Mouse (Mus musculus) embryo, embryonic 10 days (tissue): ENCODE data around the gene Grpel1.

Experiments used
- DNase-seq: peaks from one replicate; pipeline ENCODE4 v3.0.0-alpha.2; 2015; ENCODE audit warnings: low spot score

The Grpel1 gene

DNA sequence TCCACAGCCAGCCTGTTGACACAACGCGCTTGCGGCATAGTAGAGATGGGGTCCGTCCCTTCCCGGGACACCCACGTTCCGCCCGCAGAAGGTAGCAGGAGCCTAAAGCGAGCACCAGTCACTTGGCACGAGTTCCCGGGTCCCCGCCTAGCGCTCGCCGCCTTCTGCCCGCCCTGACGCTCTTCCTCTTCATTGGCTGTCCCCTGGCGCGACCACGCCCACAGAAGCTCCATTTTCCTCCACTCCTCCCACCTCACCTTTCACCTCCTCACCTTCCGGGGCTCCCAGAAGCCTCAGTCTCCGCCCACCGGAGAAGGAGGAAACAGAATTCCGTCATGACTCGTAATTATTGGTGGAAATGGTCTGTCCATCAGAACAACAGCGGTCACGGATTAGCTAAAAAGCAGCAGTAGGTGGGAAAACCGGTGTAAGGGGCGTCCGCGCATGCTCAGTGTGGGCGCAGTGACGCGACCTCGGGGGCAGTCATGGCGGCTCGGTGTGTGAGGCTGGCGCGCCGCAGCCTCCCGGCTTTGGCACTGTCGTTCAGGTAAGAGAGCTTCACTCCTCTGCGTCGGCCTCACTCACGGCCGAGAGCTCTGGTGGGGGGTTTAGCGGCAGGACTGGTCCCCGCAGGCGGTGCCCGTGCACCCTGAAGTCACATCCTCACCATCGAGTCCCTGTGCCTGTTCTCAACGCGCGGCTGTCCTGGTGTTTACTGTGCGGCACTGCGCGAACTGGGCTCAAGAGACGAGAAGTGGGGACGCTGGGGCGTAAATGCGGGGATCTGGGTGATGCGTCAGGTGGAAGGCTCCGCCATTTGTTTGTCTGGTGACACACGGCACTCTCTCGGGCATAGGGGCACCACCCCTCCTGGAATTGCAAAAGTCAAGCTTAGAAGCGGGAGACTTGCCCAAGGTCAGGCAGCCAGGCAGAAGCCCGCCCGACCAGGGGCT is at the start of gene Grpel1:
TSS of gene Grpel1 (plus strand) at position 290 of the 953 bp plus-strand sequence.
- peak; percentile 100 for DNase-seq

DNA sequence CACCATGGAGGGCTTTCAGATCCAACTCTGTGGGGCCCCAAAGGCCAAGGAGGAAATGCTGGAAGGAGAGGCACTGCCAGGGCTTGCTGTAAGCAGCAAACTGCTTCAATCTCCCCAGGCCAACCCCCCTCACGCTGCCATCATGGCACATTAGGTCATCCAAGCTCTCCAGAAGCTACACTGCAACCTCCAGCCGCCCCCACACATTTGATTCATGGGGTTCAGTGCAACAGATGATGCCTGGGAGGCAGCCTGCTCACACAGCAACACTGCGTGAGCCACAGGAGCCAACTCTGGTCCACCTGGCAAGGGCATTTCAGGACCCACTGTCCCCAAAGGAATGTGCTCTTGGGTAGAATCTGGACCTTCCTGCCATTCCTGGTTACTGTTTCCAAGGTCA is 44.9 kb upstream of the Grpel1 start:
- DNase-seq, result no peak

DNA sequence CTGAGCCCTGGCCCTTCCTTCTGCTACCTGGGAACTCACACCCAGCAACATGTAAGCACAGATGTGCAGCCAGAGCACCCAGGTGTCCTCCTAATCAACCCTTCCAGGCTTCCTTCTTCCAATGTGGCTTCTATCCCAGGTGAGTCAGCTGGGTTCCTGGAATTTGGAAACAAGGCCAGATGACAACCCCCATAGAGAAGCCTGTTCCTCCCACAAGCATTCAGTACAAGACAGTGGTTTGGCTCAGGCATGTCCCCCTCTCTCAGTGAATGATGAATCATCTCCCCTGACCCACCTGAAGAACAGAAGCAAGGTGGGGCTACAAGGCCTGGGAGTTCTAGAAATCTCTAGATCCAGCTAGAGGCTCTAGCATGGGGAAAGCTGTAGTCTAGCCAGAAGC is 42.1 kb upstream of the Grpel1 start:
- no peak for DNase-seq

DNA sequence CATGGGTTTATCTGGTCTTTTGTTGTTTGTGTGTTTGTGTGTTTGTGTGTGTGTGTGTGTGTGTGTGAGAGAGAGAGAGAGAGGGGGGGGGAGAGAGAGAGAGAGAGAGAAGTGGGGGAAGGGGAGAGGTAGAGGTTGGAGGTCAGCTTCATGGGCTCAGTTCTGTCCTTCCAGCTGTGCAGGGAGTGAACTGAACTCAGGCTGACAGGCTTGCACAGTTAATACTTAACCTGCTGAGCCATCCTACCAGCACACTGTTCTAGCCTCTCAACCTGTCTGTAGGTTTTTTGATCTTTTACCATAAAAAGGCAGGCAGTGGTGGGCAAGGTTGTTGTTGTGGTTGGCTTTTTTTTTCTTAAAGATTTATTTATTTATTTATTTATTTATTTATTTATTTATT is 40.1 kb upstream of the Grpel1 start:
- DNase-seq, result no peak

DNA sequence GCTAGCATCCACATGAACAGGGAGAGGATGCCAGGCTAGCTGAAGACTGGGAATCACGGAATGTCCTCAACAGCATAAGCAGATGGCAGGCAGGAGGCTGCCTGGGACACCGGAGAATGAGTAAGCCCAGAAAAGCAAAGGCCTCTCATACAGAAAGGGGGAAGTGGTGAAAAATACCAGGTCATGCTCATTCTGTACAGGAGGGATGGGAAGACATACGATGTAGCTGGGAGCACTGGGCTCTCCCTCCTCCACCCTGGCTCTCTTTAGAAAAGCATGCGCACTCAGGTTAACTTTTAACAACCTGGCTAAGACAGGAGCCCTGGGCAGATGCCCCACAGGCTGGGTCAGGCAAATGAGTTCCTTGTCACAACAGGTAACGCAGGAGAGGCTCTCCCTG is 38.4 kb upstream of the Grpel1 start:
- DNase-seq, result no peak

DNA sequence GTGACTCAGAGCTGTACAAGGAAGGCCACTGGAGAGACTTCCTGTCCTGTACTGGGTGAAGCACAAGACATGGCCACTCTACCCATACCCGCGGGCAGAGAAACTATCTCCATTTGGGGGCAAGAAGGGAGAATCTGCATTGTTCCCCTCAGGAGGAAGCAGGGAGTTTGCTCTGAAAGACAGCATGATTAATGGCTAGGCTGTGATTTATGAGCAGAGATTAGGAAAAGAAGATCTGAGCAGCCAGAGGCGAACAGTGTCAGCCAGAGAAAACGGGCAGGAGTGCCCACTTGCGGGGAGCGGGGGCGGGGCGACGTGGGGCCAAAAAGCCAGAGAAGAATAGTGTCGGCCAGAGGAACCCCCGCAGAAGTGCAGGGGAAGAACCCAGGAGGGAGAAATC is 37.0 kb upstream of the Grpel1 start:
- DNase-seq, result peak; percentile 16

DNA sequence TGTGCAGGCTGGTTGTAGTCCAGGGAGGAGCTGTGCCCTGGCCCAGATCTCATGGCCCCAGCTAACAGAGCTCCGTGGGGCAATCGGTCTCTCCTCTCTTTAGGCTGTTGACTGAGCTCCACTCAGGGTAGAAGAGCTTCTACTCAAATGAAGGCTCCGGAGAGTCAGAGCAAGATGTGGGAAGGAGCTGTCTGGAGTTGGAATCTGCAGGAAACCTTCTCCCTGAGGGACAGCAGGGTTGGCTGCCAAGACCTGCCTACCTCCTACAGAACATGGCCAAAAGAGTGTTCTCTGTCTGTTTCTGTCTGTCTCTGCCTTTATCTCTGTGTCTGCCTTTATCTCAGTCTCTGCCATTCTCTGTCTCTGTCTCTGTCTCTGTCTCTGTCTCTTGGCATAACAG is 35.2 kb upstream of the Grpel1 start:
- no peak for DNase-seq

DNA sequence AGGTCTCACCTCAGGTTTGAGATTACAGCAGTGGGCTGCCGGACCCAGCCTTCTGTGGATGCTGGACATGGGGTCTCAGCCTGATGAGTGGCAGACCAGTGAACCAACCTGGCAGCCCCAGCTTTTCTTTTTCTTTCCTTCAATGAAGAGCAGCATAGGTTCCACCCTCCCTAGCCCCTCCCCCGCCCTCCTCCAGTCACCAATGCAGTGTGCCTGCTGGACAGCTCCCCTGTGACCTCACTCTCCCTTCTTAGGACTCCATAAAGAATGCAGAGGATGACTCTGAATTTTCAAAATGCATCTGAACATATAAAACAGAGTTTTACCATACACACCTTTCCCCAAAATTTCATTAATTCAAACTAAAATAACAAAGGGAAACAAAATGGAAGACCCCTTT is 33.1 kb upstream of the Grpel1 start:
- peak; percentile 57 for DNase-seq

DNA sequence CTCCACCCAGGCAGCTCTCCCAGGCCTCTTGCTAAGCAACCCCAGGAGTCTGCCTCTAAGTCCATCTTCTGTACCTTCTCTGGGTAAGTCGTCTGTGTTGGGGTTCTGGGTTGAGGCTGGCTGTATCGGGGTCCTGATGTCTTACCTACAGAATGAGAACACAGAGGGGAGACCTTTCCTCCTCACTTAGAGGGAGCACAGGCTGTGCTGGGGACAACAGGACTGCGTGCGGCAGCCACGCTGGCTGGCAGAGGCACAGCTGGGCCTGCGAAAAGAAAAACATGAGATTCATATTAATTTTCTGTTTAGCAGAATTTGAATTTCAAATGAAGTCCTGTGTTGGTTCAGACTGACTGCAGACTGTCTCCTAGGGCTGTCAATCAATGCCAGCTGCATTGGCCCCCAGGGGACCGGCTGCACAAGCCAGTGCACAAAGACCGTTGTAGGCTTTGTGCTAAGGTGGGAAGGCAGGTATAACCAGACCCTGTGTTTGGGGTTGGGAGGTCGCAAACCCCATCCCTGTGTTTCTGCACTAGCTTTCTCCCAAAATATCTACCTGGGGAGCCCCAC is 30.3 kb upstream of the Grpel1 start:
- DNase-seq, result no peak

DNA sequence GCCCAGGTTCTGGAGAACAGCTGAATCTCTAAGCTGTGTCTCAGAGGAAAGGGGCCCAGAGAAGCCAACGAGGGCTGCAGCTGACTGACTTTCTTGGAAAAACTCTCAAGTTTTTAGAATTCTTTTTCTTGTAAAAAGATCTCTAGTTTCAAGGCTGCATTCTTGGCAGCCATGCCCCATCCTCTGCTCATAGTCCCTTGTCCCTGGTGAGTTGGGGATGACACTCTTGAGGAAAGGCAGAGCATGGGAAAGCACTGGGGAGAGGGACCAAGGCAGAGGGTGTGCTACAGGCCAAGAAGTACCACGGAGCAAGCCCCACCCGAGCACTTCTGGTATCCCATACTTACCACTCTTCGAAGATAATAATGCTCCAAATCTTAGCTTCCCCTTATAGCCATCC is 27.9 kb upstream of the Grpel1 start:
- DNase-seq, result no peak

DNA sequence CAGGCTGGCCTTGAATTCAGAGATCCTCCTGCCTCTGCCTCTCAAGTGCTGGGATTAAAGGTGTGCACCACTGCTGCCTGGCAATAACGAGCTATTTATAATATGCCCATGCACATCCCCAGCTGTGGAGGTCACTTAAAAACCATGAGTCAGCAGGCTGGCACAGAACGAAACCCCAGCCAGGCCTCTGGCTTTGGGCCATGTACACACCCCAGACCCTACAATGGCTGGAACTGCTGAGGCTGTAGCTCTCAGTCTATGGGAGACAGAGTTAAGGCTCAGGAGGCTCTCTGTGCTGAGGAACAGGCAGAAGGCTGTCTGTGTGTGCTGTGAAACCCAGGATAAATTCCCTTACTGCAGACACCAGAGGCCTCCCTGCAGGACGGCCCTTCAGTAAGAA is 24.1 kb upstream of the Grpel1 start:
- no peak for DNase-seq

DNA sequence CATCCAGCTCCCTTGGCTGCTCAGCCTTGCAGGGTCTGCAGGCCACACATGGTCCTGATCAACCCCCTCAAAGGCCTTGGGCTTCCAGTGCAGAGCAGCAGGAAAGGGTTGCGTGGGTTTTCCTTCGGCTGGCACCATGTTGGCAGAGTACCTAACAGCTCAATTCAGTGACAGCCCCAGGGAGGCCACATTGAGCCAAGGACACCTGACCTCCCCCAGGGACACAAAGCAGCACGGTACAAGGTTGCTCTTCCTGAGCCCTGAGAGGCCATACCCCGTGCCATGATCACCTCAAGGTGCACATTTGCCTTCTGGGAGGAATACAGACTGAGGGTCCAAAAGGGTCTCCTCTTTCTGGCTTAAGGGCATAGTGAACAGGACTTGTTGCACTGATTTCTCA is 20.2 kb upstream of the Grpel1 start:
- DNase-seq, result no peak

DNA sequence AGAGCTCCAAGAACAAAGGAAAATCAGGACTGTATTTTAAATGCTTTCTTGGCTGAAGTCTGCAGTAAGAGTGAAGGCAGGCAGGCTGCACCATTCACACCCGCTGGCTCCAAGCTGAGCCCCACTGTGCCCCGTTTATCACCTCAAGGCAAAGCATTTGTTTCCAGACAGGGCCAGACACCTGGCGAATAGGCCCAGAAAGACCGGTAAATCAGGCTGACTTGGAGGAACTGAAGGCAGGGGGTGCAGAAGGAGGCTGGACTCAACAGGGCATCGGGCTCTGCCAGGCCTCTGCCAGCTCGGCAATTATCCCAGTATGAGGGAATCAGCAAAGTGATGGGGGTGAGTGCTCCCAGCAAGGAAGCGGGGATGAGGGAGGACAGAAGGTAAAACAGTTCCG is 19.8 kb upstream of the Grpel1 start:
- DNase-seq, result no peak

DNA sequence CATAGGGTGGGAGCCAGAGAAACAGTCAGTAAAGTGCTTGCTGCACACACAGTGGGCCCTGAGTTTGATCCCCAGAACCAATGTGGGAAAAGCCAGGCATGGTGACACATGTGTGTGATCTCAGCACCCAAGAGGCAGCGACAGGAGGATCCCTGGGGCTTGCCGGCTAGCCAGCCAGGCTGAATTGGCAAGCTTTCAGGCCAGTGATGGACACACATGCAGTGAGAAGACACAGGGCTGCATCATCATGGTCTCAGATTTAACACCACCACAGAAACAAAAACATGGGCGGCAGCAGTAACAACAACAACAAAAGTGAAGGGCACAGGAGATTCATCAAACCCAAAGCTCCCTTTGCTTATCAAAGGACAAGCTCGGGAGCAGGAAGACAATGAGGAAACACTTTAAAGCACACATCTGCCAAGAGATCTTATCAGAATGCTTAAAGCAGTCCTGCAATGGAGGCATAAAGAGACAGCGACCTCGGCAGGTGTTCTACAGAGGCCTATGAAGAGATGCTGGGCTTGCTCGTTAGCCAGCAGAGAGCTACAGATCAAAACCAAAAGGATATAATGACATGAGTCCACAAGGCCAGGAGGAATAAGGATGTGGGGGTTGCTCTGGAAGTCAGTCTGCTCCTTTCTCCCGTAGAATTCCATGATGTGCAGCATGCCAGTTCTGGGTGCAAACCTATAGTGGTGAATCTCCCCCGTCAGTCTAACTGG is 18.5 kb upstream of the Grpel1 start:
- no peak for DNase-seq

DNA sequence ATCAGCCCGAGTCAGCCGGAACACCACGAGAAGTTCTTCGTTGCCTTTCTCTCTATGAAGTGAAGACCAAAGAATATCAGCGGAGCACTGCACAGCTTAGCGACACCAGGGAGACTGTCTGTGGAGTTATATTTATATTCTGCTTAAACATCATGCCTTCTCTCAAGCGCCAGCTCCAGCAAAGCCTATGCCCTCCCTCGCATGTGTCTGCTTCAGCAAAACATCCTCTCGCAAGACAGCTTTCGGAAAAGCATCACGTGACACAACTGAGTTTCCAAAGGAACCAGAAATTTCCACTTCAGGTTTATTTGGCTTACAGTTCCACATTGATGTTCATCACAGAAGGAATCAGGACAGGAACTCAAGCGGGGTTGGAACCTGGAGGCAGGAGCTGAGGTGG is 16.9 kb upstream of the Grpel1 start:
- no peak for DNase-seq

DNA sequence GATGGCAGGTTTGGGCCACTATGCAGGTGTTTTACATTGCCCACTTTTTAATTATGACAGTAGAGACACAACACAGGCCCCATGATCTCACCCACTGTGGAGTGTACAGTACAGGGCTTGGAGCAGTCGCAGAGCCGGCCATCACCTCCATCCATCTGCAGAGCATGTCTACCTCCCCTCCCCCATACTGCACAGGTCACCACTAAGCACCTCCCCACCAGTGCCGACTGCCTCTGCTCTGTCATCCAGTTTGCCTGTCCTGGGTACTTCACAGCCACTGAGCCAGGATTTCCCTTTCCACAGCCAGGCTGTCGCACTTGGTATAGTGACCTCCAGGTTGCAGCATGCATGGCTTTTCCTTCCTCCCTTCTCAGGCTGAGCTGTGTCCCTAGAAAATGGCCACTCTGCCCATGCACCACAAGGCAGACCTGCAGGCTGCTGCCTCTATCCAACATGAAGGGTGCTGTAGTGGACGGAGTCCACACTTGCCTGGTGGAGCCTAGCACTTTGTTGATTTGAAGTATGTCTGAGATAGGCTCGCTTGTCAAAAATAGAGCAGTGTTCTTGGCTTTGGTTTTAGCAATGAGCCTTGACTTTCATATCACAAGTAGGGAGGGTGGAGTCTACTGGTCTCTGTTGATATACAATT is 15.0 kb upstream of the Grpel1 start:
- no peak for DNase-seq

DNA sequence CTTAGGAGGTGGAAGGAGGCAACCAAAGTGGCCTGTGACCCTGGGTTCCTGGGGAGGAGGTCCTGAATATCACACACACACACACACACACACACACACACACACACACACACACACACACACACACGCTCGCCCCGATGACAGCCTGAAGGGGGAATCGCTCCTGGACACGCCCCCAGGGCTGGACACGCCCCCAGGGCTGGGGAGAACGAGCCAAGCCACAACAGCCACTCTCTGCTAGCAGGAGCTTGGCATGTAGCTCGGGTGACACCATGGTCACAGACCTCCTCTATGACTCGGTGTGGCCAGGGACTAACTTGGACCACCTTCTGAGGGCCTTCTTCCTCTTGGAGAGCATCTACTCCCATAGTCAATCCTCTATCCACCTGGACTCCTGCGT is 13.7 kb upstream of the Grpel1 start:
- no peak for DNase-seq

DNA sequence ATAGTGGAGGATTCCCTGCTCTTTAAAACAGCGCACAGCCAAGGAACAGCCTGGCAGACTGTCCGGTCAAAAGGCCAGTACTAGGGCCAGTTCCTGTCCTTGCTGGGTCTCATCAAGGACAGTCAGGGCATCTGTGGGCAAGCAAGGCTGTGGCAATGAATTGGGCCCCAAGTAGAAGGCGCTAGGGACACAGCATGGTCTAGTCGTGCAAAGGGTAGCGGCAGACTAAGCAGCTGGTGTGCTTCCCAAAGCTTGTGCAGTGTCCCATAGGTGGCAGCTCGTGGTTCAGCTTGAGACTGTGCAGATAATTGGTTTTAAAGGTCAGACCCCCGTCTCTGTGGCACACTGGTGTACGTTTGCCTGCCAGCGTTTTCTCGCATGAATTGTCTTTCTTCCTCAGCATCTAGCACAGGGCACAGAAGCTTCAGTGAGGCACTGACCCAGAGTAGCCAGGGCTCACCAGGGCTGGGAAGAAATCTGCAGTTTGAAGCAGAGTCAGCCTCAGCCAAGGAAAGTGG is 12.9 kb upstream of the Grpel1 start:
- no peak for DNase-seq

DNA sequence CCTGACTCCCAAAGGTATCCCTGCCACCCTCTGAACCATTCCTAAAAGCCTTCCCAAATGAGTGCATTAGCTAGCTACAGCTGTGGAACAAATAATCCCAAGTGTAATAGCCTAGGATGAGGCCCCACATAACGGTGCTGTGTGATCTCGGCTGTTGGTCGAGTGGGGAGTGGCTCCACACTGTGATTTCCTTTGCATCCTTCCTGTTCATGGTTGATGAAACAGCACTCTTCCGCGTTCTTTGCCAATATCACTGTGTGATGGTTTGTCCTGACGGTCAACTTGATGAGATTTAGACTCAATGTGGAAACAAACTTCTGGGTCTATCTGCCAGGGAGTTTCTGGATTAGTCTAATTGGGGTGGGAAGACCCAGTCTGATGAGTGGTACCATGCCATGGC is 12.0 kb upstream of the Grpel1 start:
- no peak for DNase-seq

DNA sequence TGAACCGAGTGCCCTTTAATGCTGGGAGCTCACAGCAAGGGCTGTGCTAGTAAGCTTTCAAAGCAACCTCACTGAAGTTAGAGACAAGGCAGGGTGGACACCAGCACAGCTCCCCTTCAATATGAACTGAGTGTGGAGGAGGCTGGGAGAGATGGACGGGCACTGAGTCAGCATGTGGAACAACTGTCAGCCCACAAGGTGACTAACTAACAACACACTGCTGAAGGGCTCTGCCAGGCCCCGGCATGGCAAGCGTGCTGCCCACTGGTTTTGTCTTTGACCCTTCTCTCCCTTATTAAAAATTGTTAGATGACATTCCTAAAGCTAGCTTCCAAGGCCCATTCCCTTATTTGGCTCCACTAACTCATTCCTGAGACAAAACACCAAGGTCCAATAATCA is 7.1 kb upstream of the Grpel1 start:
- no peak for DNase-seq

DNA sequence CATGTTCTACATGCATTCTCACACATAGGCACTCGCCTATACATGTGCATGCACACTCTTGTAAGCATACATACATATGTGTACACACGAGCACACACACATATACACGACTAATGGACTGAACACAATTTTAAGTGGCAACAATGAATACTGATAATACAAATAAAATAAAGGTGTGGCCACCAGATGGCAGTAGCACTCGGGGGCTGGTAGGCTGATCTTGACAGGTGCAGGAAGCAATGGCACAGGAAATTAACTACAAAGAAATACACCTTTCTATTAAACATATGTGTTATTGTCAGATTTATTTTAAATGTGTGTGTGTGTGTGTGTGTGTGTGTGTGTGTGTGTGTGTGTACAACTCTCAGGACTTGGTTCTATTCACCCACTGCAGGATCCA is 5.9 kb upstream of the Grpel1 start:
- DNase-seq, result peak; percentile 65

DNA sequence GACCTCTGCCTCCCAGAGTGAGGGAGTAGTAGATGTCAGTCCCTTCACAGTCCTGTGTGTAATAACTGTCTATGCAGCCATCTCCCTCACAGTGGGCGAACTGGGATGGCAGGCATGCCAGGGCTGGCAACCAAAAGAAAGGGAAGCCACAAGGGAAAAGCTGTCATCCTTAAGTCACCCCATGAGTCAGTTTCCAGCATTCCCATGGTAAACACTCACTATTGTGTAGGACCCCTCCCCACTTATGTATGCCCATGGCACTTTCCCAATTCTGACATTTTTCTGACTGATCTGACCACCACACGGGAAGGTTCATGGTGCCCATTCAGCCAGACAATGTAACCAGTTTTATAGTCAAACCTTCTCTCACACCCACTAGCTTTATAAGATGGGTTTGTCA is 4.1 kb upstream of the Grpel1 start:
- no peak for DNase-seq
